Mouse (Mus musculus): ENCODE results near the gene Ubxn11.

- TF ChIP-seq RAD21 (IDR thresholded peaks at IDR 0.05; ENCODE audit: low read depth, low read length) (no peak), NELFE (IDR thresholded peaks at IDR 0.05; ENCODE audit: low read depth, low read length) (no peak), MAFK (IDR thresholded peaks at IDR 0.05; ENCODE audit: insufficient replicate concordance, low read length) (no peak), UBTF (IDR thresholded peaks at IDR 0.05; ENCODE audit: low read depth, low read length) (no peak)
Observed at GRCm38 (mm10) chr4:134091225-134091529, 11.2 kb upstream of the Ubxn11 start.

Data from CH12.LX (cell line).